Mouse (Mus musculus): Measurements from ENCODE around the gene Nfya. TPM values are rescaled to one million over a fixed set of nuclear protein-coding genes. Genes with fewer than 3 reads are reported as not detected.
A peak's percentile ranks its signal among the peaks of the same experiment; 100 is the strongest.

Nfya gene
- polyA plus RNA-seq, 1 experiment from 2014 or later, result 18.7 TPM

DNA sequence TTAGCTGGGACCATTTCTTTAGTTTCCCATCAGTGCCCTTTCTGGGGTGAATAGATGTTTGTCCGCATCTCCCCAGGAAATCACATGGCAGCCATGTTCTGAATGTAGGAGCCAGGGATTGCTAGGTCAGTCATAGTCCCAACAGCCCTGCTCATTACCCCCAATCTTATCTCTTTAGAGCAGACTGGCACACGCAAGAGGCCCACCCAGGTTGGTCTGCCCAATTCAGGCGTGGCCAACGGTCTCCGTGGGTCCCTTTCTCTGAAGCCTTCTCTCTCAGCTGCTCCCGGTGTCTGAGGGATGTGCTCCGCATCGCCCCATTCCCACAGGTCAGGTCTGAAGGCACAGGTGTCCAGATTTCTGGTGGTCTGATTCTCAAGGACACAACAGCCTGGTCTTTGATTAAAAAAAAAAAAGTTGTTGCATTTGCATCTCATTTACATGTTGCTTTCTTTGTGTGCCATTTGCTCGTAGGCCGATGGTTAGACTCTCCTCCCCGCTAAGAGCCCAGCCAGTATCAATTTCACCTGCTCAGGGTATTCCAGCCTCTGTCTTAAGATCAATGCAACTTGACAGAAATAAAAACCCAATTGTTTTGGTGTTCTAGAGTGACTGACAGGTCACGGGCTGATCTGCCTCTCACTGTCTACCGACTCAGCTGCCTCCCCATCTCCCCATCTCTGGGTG, 41.1 kb upstream of the Nfya start:
- peak overlapping the region; percentile 61 for H3K4me2 ChIP-seq
- H3K9me3 ChIP-seq (ENCODE audit: control insufficient read depth, low read length), result no peaks in the 10 kb centered on the region
- peak; percentile 86 for ATAC-seq (replicated peaks; ENCODE audit: low FRiP score)
- no peaks in the 10 kb centered on the region for H3K27me3 ChIP-seq (replicated peaks; ENCODE audit: control insufficient read depth, insufficient read depth, low read length)
- 60% methylated on average over 13 of the region's 13 CpGs for whole genome bisulfite sequencing
- H3K4me3 ChIP-seq (ENCODE audit: low read depth, low read length), result peak overlapping the region; percentile 57
- no peaks in the 10 kb centered on the region for H3K36me3 ChIP-seq (ENCODE audit: control insufficient read depth, insufficient read depth, low read length)
- H3K4me1 ChIP-seq (replicated peaks; ENCODE audit: control insufficient read depth, insufficient read depth, low read length), result peaks cover 31% of the 10 kb centered on the region
- H3K9ac ChIP-seq (ENCODE audit: low read depth, low read length), result peak overlapping the region; percentile 76
- no peak for DNase-seq (ENCODE audit: low spot score)
- H3K27ac ChIP-seq (ENCODE audit: low read depth, low read length), result peak overlapping the region; percentile 93

DNA sequence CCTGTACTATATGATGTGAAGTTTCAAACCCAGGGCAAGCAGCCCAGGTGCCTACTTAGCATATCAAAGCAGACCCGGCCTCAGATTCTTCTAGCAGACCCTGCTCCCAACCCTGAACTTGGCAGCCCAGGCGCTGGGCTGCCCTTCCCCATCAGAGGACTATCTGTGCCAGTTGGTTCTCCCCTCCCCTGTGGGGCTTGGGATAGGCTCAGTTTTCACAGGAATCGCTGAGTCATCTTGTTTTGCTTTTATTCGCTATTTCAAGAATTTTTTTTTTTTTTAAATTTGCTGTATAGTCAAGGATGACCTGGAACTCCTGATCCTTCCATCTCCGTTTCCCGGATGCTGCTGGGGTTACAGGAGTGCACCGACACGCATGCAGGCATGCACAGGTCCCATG, 38.0 kb upstream of the Nfya start:
- Histone ChIP-seq H3K9ac (ENCODE audit: low read depth, low read length) (peak overlapping the region; percentile 1; the same call in 1 of the 2 replicates), H3K9me3 (ENCODE audit: control insufficient read depth, low read length) (no peaks in the 10 kb centered on the region), H3K4me1 (replicated peaks; ENCODE audit: control insufficient read depth, insufficient read depth, low read length) (peaks cover 26% of the 10 kb centered on the region), H3K36me3 (ENCODE audit: control insufficient read depth, insufficient read depth, low read length) (no peaks in the 10 kb centered on the region), H3K27me3 (replicated peaks; ENCODE audit: control insufficient read depth, insufficient read depth, low read length) (no peaks in the 10 kb centered on the region), H3K4me3 (ENCODE audit: low read depth, low read length) (no peak overlapping the region), H3K27ac (ENCODE audit: low read depth, low read length) (peak overlapping the region; percentile 73), H3K4me2 (peak overlapping the region; percentile 61)
- DNase-seq (ENCODE audit: low spot score) (no peak), ATAC-seq (replicated peaks; ENCODE audit: low FRiP score) (no peak)
- 64% methylated on average over 8 of the region's 8 CpGs for WGBS

DNA sequence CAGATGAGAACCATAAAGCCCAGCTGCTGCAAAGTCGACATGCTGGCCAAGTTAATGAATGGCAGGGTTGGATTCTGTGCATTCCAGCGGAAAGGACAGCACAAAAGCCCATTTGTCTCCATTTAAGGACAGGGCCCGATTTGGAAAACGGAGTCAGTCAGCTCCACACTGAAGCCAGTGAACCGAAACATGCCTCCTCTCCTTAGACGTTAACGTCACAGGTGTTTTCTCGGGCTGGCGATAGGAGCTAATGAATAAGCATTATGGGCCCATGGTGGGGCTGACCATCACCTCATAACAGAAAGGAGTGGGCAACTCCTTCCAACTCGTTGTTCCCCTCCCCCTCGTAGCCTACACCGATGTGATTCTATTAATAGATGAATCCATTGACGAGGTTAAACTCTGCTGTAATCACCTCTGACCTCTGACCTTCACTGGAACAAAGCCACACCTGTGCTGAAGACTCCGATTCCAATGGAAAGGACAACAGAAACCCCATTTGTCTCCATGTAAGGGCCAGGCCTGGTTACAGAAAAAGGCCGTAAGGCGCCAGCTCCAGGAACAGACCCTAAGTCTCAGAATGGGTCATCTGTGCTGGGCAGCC, 33.9 kb upstream of the Nfya start:
- Histone ChIP-seq H3K27ac (ENCODE audit: low read depth, low read length) (no peak overlapping the region), H3K36me3 (ENCODE audit: control insufficient read depth, insufficient read depth, low read length) (no peaks in the 10 kb centered on the region), H3K9me3 (ENCODE audit: control insufficient read depth, low read length) (no peaks in the 10 kb centered on the region), H3K27me3 (replicated peaks; ENCODE audit: control insufficient read depth, insufficient read depth, low read length) (no peaks in the 10 kb centered on the region), H3K4me1 (replicated peaks; ENCODE audit: control insufficient read depth, insufficient read depth, low read length) (peaks cover 13% of the 10 kb centered on the region), H3K4me2 (no peak overlapping the region), H3K4me3 (ENCODE audit: low read depth, low read length) (no peak overlapping the region), H3K9ac (ENCODE audit: low read depth, low read length) (no peak overlapping the region)
- no peak for DNase-seq (ENCODE audit: low spot score)
- ATAC-seq (replicated peaks; ENCODE audit: low FRiP score), result no peak
- WGBS, result 84% methylated on average over 16 of the region's 16 CpGs

DNA sequence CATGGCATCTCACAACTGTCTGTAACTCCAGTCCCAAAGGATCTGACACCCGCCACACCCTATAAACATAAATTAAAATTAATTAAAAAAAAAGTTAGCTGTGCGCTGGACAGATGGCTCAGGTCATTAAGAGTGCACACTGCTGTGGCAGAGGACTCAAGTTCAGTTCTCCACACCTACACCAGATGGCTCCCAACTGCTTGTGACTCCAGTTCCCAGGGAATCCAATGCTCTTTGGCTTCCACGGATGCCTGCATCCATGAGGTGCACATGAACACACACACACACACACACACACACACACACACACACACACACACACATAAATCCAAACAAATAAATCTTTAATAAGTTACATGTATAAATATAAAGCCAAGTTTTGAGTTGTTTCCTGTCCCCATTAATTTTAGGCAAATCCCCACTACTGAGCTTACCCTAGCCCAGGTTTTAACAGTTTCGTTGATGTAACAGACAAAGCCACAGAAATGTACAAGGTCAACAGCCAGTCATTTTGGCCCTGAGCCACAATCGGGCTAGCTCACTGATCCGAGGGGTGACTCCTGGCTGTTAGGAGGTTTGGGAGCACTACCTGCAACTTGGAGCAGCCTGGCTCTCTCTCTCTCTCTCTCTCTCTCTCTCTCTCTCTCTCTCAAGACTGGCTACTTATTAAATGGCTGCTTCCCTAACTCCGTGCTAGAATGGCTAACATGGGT, 33.2 kb upstream of the Nfya start:
- H3K27me3 ChIP-seq (replicated peaks; ENCODE audit: control insufficient read depth, insufficient read depth, low read length), result no peaks in the 10 kb centered on the region
- DNase-seq (ENCODE audit: low spot score), result no peak
- H3K4me1 ChIP-seq (replicated peaks; ENCODE audit: control insufficient read depth, insufficient read depth, low read length), result peaks cover 6% of the 10 kb centered on the region
- no peak overlapping the region for H3K9ac ChIP-seq (ENCODE audit: low read depth, low read length)
- no peak overlapping the region for H3K4me3 ChIP-seq (ENCODE audit: low read depth, low read length)
- H3K9me3 ChIP-seq (ENCODE audit: control insufficient read depth, low read length), result no peaks in the 10 kb centered on the region
- no peak overlapping the region for H3K4me2 ChIP-seq
- no peak for ATAC-seq (replicated peaks; ENCODE audit: low FRiP score)
- no peaks in the 10 kb centered on the region for H3K36me3 ChIP-seq (ENCODE audit: control insufficient read depth, insufficient read depth, low read length)
- whole genome bisulfite sequencing, result 78% methylated on average over 7 of the region's 7 CpGs
- no peak overlapping the region for H3K27ac ChIP-seq (ENCODE audit: low read depth, low read length)

DNA sequence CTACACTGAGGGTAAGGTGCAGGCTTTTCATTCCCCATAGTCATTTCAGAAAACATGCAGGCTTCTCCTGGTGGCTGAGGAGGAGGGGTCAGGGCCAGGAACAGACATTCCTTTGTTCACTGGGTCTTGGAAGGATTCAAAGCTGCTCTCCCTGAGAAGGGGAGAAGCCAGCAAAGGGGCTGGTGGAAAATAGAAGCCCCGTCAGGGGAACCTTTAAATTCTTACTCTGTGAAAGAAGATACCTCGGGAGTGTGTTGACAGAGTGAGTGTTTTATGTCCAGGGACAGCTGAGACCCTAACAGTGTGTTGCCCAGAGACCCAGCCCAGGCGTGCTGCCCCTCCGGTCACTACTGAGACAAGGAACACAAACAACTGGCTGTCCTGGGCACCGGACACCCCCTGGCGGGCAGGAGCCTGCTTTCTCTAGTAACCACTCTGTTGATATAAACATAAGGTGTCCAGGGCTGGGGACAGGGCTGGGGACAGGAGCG, 27.8 kb upstream of the Nfya start:
- ATAC-seq (replicated peaks; ENCODE audit: low FRiP score) (no peak), DNase-seq (ENCODE audit: low spot score) (no peak)
- Histone ChIP-seq H3K36me3 (ENCODE audit: control insufficient read depth, insufficient read depth, low read length) (no peaks in the 10 kb centered on the region), H3K9ac (ENCODE audit: low read depth, low read length) (no peak overlapping the region), H3K4me1 (replicated peaks; ENCODE audit: control insufficient read depth, insufficient read depth, low read length) (peaks cover 19% of the 10 kb centered on the region), H3K4me3 (ENCODE audit: low read depth, low read length) (no peak overlapping the region), H3K27ac (ENCODE audit: low read depth, low read length) (no peak overlapping the region), H3K27me3 (replicated peaks; ENCODE audit: control insufficient read depth, insufficient read depth, low read length) (no peaks in the 10 kb centered on the region), H3K9me3 (ENCODE audit: control insufficient read depth, low read length) (no peaks in the 10 kb centered on the region), H3K4me2 (no peak overlapping the region)
- 62% methylated on average over 7 of the region's 7 CpGs for WGBS

DNA sequence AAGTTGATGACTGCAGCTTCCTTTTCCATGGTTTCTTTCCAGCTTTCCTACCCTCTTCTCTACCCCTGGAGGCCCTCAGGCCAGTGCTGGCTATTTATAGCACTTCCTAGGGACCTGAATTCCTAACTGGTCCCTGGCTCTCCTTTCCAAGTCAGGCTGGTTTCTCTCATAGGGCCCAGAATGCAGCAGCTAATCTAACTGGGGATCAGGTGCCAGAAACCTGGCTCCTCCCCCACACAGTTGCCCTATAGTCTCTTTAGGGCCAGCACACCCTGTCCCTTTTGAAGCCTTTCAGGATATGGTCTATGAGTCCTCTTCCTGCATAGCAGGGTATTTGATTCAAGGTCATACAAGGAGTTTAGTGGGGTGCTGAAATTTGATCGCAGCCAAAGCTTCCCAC, 26.8 kb upstream of the Nfya start:
- Histone ChIP-seq H3K9me3 (ENCODE audit: control insufficient read depth, low read length) (no peaks in the 10 kb centered on the region), H3K4me2 (no peak overlapping the region), H3K27ac (ENCODE audit: low read depth, low read length) (no peak overlapping the region), H3K9ac (ENCODE audit: low read depth, low read length) (no peak overlapping the region), H3K27me3 (replicated peaks; ENCODE audit: control insufficient read depth, insufficient read depth, low read length) (no peaks in the 10 kb centered on the region), H3K4me1 (replicated peaks; ENCODE audit: control insufficient read depth, insufficient read depth, low read length) (peaks cover 25% of the 10 kb centered on the region), H3K4me3 (ENCODE audit: low read depth, low read length) (no peak overlapping the region), H3K36me3 (ENCODE audit: control insufficient read depth, insufficient read depth, low read length) (no peaks in the 10 kb centered on the region)
- 84% methylated on average over 1 of the region's 1 CpGs for WGBS
- DNase-seq (ENCODE audit: low spot score), result no peak
- no peak for ATAC-seq (replicated peaks; ENCODE audit: low FRiP score)

DNA sequence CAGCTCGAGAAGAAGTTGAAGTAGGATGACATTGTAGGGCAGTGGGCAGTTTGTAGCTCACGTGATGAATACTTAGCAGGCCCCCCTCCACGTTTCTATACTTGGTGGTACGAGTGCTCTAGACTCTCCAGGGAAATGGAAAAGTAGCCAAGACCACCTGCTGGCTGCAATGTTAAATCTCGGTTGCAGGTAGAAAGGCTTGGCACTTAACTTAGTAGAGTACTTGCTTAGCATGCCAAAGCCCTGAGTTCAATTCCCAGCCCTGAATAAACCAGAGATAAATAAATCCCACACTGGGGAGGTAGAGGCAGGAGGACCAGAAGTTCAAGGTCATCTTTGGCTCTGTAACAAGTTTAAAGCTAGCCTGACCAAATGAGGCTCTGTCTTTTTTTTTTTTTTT, 24.8 kb upstream of the Nfya start:
- 74% methylated on average over 5 of the region's 5 CpGs for WGBS
- Histone ChIP-seq H3K9me3 (ENCODE audit: control insufficient read depth, low read length) (no peaks in the 10 kb centered on the region), H3K4me2 (no peak overlapping the region), H3K4me1 (replicated peaks; ENCODE audit: control insufficient read depth, insufficient read depth, low read length) (peaks cover 30% of the 10 kb centered on the region), H3K9ac (ENCODE audit: low read depth, low read length) (no peak overlapping the region), H3K27ac (ENCODE audit: low read depth, low read length) (no peak overlapping the region), H3K4me3 (ENCODE audit: low read depth, low read length) (no peak overlapping the region), H3K27me3 (replicated peaks; ENCODE audit: control insufficient read depth, insufficient read depth, low read length) (no peaks in the 10 kb centered on the region), H3K36me3 (ENCODE audit: control insufficient read depth, insufficient read depth, low read length) (no peaks in the 10 kb centered on the region)
- no peak for DNase-seq (ENCODE audit: low spot score)
- ATAC-seq (replicated peaks; ENCODE audit: low FRiP score), result no peak

DNA sequence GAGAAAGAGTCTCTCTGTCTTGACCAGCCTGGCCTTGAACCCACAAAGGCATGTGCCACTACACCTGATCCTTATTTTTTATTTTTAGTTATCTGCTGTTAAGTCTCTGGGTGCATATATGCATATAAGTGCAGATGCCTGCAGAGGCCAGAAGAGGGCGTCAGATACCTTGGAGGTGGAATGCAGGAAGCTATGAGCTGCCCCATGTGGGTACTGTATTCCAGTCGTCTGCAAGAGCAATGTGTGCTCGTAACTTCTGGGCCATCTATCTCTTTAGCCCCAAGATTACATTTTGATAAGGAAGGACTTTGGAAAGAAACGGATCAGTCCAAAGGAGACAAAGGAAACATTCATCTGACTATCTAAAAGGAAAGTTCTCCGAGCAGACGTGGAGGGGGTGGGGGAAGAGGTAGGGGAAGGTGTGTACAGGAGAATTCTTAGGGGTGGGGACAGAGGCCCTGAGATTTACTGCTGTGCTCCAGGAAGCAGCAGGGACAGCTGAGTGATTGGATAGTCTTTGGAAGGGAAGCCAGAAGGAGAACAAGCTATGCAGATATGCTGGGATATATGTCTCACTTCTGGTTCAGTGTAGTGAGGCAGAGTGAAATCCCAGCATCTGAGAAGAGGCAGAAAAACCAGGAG, 24.1 kb upstream of the Nfya start:
- Histone ChIP-seq H3K4me1 (replicated peaks; ENCODE audit: control insufficient read depth, insufficient read depth, low read length) (peaks cover 30% of the 10 kb centered on the region), H3K27me3 (replicated peaks; ENCODE audit: control insufficient read depth, insufficient read depth, low read length) (no peaks in the 10 kb centered on the region), H3K36me3 (ENCODE audit: control insufficient read depth, insufficient read depth, low read length) (no peaks in the 10 kb centered on the region), H3K27ac (ENCODE audit: low read depth, low read length) (no peak overlapping the region), H3K9me3 (ENCODE audit: control insufficient read depth, low read length) (no peaks in the 10 kb centered on the region), H3K9ac (ENCODE audit: low read depth, low read length) (no peak overlapping the region), H3K4me2 (no peak overlapping the region), H3K4me3 (ENCODE audit: low read depth, low read length) (no peak overlapping the region)
- ATAC-seq (replicated peaks; ENCODE audit: low FRiP score) (no peak), DNase-seq (ENCODE audit: low spot score) (no peak)
- 57% methylated on average over 6 of the region's 6 CpGs for WGBS

Measured in liver, embryonic 11.5 days (tissue).